8 mouse cellular contexts compared by ENCODE assay signal in the genomic region with DNA sequence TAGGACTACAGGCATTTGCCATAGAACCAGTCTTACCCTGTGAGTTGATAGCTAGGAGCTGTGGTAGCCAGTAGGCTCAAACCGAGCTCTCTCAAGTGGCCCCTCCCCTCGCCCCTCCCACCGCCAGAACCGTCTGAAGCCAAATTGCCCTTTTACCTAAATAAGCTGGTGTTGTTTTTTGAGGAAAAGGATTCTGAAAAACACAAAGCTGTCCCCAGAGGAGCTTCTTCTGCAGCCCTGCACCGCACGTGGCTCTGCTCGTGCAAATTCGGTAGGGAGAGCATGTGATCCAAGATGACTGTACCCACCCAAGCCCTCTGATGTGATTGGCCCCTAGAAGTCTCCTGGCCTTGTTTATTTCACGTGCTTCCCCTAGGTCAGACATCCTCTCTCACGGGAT. TPM values are rescaled to one million over a fixed set of nuclear protein-coding genes. Genes with fewer than 3 reads are reported as not detected.
DNase-seq lines count a peak whose midpoint lies in the region; ATAC-seq and TF ChIP-seq lines count a peak whose summit lies in the region.

No protein-coding gene starts in this region.

- TF ChIP-seq CTCF in kidney, postnatal 0 days (IDR thresholded peaks at IDR 0.05; ENCODE audit: low read depth) = no peak

- no peaks in the 10 kb centered on the region for H3K9me3 ChIP-seq in embryonic facial prominence, embryonic 14.5 days (ENCODE audit: control insufficient read depth, low read length)
- no peaks in the 10 kb centered on the region for H3K9me3 ChIP-seq in heart, embryonic 14.5 days (ENCODE audit: control insufficient read depth, low read length)
- no peaks in the 10 kb centered on the region for H3K9me3 ChIP-seq in kidney, postnatal 0 days (replicated peaks; ENCODE audit: low read length)

- peak overlapping the region; percentile 42 for H3K4me3 ChIP-seq in embryonic facial prominence, embryonic 14.5 days (ENCODE audit: low read depth, low read length)
- peak overlapping the region; percentile 35 to 49 for H3K4me3 ChIP-seq in heart, embryonic 14.5 days (ENCODE audit: control insufficient read depth in 1 of 2, insufficient read depth in 1 of 2, low read depth in 1 of 2, low read length in 2 of 2)
- peak overlapping the region; percentile 38; the same call in 1 of the 2 replicates for H3K4me3 ChIP-seq in kidney, postnatal 0 days (replicated peaks; ENCODE audit: low read depth, low read length)
- H3K4me3 ChIP-seq in macrophage (ENCODE audit: inconsistent target) = peak overlapping the region; percentile 77

- under 1% methylated on average over 10 of the region's 10 CpGs for WGBS in embryonic facial prominence, embryonic 14.5 days
- WGBS in heart, embryonic 14.5 days = 0% methylated on average over 10 of the region's 10 CpGs
- 3% methylated on average over 10 of the region's 10 CpGs for WGBS in kidney, postnatal 0 days
- 0% methylated on average over 10 of the region's 10 CpGs for WGBS in macrophage (ENCODE audit: missing documents)

- H3K4me2 ChIP-seq in embryonic facial prominence, embryonic 14.5 days (ENCODE audit: low read depth, low read length) = peak overlapping the region; percentile 72
- peak overlapping the region; percentile 86 for H3K4me2 ChIP-seq in heart, embryonic 14.5 days (ENCODE audit: low read length)
- H3K4me2 ChIP-seq in kidney, postnatal 0 days (ENCODE audit: low read length) = peak overlapping the region; percentile 81

- peaks cover 8% of the 10 kb centered on the region; the same call in 1 of the 2 replicates for H3K27me3 ChIP-seq in embryonic facial prominence, embryonic 14.5 days (replicated peaks; ENCODE audit: control insufficient read depth, insufficient read depth, low read length)
- peaks cover 7% of the 10 kb centered on the region; the same call in 1 of the 2 replicates for H3K27me3 ChIP-seq in heart, embryonic 14.5 days (ENCODE audit: control insufficient read depth, insufficient read depth, low read length)
- H3K27me3 ChIP-seq in kidney, postnatal 0 days (ENCODE audit: insufficient read depth, low read length) = no peaks in the 10 kb centered on the region

- H3K4me1 ChIP-seq in embryonic facial prominence, embryonic 14.5 days (ENCODE audit: control insufficient read depth, insufficient read depth, low read length) = peaks cover 36% of the 10 kb centered on the region
- H3K4me1 ChIP-seq in heart, embryonic 14.5 days (ENCODE audit: control insufficient read depth in 2 of 2, insufficient read depth in 2 of 2, low read length in 2 of 2) = peaks cover 15 to 31% of the 10 kb centered on the region in 2 experiments
- peaks cover 18% of the 10 kb centered on the region; the same call in 1 of the 2 replicates for H3K4me1 ChIP-seq in kidney, postnatal 0 days (replicated peaks; ENCODE audit: insufficient read depth, low read length)

- no peaks in the 10 kb centered on the region for H3K36me3 ChIP-seq in embryonic facial prominence, embryonic 14.5 days (ENCODE audit: control insufficient read depth, insufficient read depth, low read length)
- H3K36me3 ChIP-seq in heart, embryonic 14.5 days (ENCODE audit: control insufficient read depth, insufficient read depth, low read length) = no peaks in the 10 kb centered on the region
- no peaks in the 10 kb centered on the region for H3K36me3 ChIP-seq in kidney, postnatal 0 days (ENCODE audit: insufficient read depth, low read length)
- no peaks in the 10 kb centered on the region for H3K36me3 ChIP-seq in macrophage (ENCODE audit: inconsistent target)

- DNase-seq in ZHBTc4 (ENCODE audit: low read depth, low spot score) = peak; percentile 84
- peak; percentile 61 for DNase-seq in embryonic facial prominence, embryonic 14.5 days (ENCODE audit: low spot score)
- peak; percentile 67 for DNase-seq in kidney, postnatal 0 days (ENCODE audit: low spot score)
- peak; percentile 69 to 85 for DNase-seq in spleen, postnatal 10 days (ENCODE audit: low spot score in 2 of 2)
- no peak for DNase-seq in right cerebral cortex, adult 18-20 months

- H3K27ac ChIP-seq in embryonic facial prominence, embryonic 14.5 days (replicated peaks; ENCODE audit: low read depth, low read length) = no peak overlapping the region
- no peak overlapping the region for H3K27ac ChIP-seq in heart, embryonic 14.5 days (replicated peaks in 1 of 2; ENCODE audit: control insufficient read depth in 1 of 2, insufficient read depth in 1 of 2, low read depth in 2 of 2, low read length in 2 of 2)
- H3K27ac ChIP-seq in kidney, postnatal 0 days = peak overlapping the region; percentile 93; the same call in 1 of the 2 replicates
- peak overlapping the region; percentile 85 for H3K27ac ChIP-seq in macrophage

- peak; percentile 57 for ATAC-seq in CD4-positive, CD25-positive, alpha-beta regulatory T cell, adult 4 months
- no peak; the same call in 1 of the 2 replicates for ATAC-seq in embryonic facial prominence, embryonic 14.5 days (ENCODE audit: low read depth)
- ATAC-seq in heart, embryonic 14.5 days (ENCODE audit: insufficient number of reproducible peaks, insufficient read depth, low FRiP score, low read depth) = peak; percentile 10; the same call in 1 of the 2 replicates
- peak; percentile 55 for ATAC-seq in kidney, postnatal 0 days (replicated peaks; ENCODE audit: low FRiP score, low read depth)

- H3K9ac ChIP-seq in embryonic facial prominence, embryonic 14.5 days (ENCODE audit: low read depth, low read length) = peak overlapping the region; percentile 44
- peak overlapping the region; percentile 26; the same call in 1 of the 2 replicates for H3K9ac ChIP-seq in heart, embryonic 14.5 days (ENCODE audit: low read length)
- H3K9ac ChIP-seq in kidney, postnatal 0 days (ENCODE audit: low read depth, low read length) = peak overlapping the region; percentile 20; the same call in 1 of the 2 replicates

- H3K79me2 ChIP-seq in macrophage (ENCODE audit: inconsistent target) = no peaks in the 10 kb centered on the region

RNA-seq across cellular contexts. Expression of a gene that starts 1.9 kb away (rescaled TPM):
- 10 to 100 TPM; 47.5 to 54.8 TPM for polyA plus RNA-seq in CD4-positive, CD25-positive, alpha-beta regulatory T cell, adult 4 months (2017; shearing (Covaris generic))
- 9.7 and 12.9 TPM in 2 replicates for polyA plus RNA-seq in embryonic facial prominence, embryonic 14.5 days (2014; fragmentation: Nextera tagmentation; extraction: Ambion mirVana)
- polyA plus RNA-seq in heart, embryonic 14.5 days (2014; fragmentation: Nextera tagmentation; extraction: Ambion mirVana) = 12.6 and 13.5 TPM in 2 replicates
- polyA plus RNA-seq in kidney, postnatal 0 days (2015; fragmentation: Nextera tagmentation; extraction: Ambion mirVana) = 125 and 129 TPM in 2 replicates
- total RNA-seq in macrophage (2018; cell fraction: chromatin; rRNA removed) = 10 to 100 TPM; 12.9 to 63.7 (median 26.1) TPM
- total RNA-seq in macrophage (2018; cell fraction: cytosol; rRNA removed) = 10 to 100 TPM in 8 of 26 experiments, 1 to 10 TPM in 18; 3.9 to 14.5 (median 8.0) TPM
- 10 to 100 TPM; 18.2 to 64.6 (median 29.2) TPM for total RNA-seq in macrophage (2018; cell fraction: nucleus; rRNA removed)
- polyA plus RNA-seq in macrophage (2018) = 6.2 to 19.7 TPM (median 10.8 TPM) in 3 replicates

RNA-seq across cellular contexts. Expression of a gene that starts 13.0 kb away (rescaled TPM):
- polyA plus RNA-seq in CD4-positive, CD25-positive, alpha-beta regulatory T cell, adult 4 months (2017; shearing (Covaris generic)) = not detected
- not detected in 2 replicates for polyA plus RNA-seq in embryonic facial prominence, embryonic 14.5 days (2014; fragmentation: Nextera tagmentation; extraction: Ambion mirVana)
- not detected in 2 replicates for polyA plus RNA-seq in heart, embryonic 14.5 days (2014; fragmentation: Nextera tagmentation; extraction: Ambion mirVana)
- polyA plus RNA-seq in kidney, postnatal 0 days (2015; fragmentation: Nextera tagmentation; extraction: Ambion mirVana) = not detected in 2 replicates
- 1 to 10 TPM in 3 of 26 experiments, not detected in 23; 1.1 to 2.5 (median 1.7) TPM for total RNA-seq in macrophage (2018; cell fraction: chromatin; rRNA removed)
- total RNA-seq in macrophage (2018; cell fraction: cytosol; rRNA removed) = 1 to 10 TPM in 6 of 26 experiments, under 1 TPM in 8, not detected in 12; 0.17 to 2.2 (median 0.84) TPM
- total RNA-seq in macrophage (2018; cell fraction: nucleus; rRNA removed) = 1 to 10 TPM in 9 of 26 experiments, under 1 TPM in 4, not detected in 13; 0.60 to 3.2 (median 1.4) TPM
- not detected in 3 replicates for polyA plus RNA-seq in macrophage (2018)

RNA-seq across cellular contexts. Expression of a gene that starts 24.7 kb away (rescaled TPM):
- 100 to 1,000 TPM; 486 to 555 TPM for polyA plus RNA-seq in CD4-positive, CD25-positive, alpha-beta regulatory T cell, adult 4 months (2017; shearing (Covaris generic))
- 1,291 and 1,408 TPM in 2 replicates for polyA plus RNA-seq in embryonic facial prominence, embryonic 14.5 days (2014; fragmentation: Nextera tagmentation; extraction: Ambion mirVana)
- polyA plus RNA-seq in heart, embryonic 14.5 days (2014; fragmentation: Nextera tagmentation; extraction: Ambion mirVana) = 2,486 and 2,703 TPM in 2 replicates
- polyA plus RNA-seq in kidney, postnatal 0 days (2015; fragmentation: Nextera tagmentation; extraction: Ambion mirVana) = 1,473 and 1,501 TPM in 2 replicates
- total RNA-seq in macrophage (2018; cell fraction: chromatin; rRNA removed) = 10 to 100 TPM in 7 of 26 experiments, 1 to 10 TPM in 16, not detected in 3; 3.2 to 74.7 (median 7.6) TPM
- total RNA-seq in macrophage (2018; cell fraction: cytosol; rRNA removed) = 100 to 1,000 TPM; 268 to 464 (median 337) TPM
- total RNA-seq in macrophage (2018; cell fraction: nucleus; rRNA removed) = 10 to 100 TPM; 23.0 to 64.2 (median 37.3) TPM
- polyA plus RNA-seq in macrophage (2018) = 121 to 436 TPM (median 382 TPM) in 3 replicates

RNA-seq across cellular contexts. Expression of a gene that starts 36.9 kb away (rescaled TPM):
- 1 to 10 TPM in 1 of 2 experiments, not detected in 1; 1.3 TPM for polyA plus RNA-seq in CD4-positive, CD25-positive, alpha-beta regulatory T cell, adult 4 months (2017; shearing (Covaris generic))
- 16.0 and 18.4 TPM in 2 replicates for polyA plus RNA-seq in embryonic facial prominence, embryonic 14.5 days (2014; fragmentation: Nextera tagmentation; extraction: Ambion mirVana)
- 8.6 and 13.5 TPM in 2 replicates for polyA plus RNA-seq in heart, embryonic 14.5 days (2014; fragmentation: Nextera tagmentation; extraction: Ambion mirVana)
- polyA plus RNA-seq in kidney, postnatal 0 days (2015; fragmentation: Nextera tagmentation; extraction: Ambion mirVana) = 33.2 and 34.4 TPM in 2 replicates
- total RNA-seq in macrophage (2018; cell fraction: chromatin; rRNA removed) = 1 to 10 TPM in 6 of 26 experiments, under 1 TPM in 5, not detected in 15; 0.58 to 5.4 (median 1.6) TPM
- 1 to 10 TPM in 19 of 26 experiments, under 1 TPM in 7; 0.65 to 5.7 (median 2.0) TPM for total RNA-seq in macrophage (2018; cell fraction: cytosol; rRNA removed)
- total RNA-seq in macrophage (2018; cell fraction: nucleus; rRNA removed) = 1 to 10 TPM in 12 of 26 experiments, under 1 TPM in 2, not detected in 12; 0.76 to 5.9 (median 2.6) TPM
- 0.27 to 1.5 TPM (median 0.67 TPM) in 3 replicates for polyA plus RNA-seq in macrophage (2018)

RNA-seq across cellular contexts. Expression of a gene that starts 54.1 kb away (rescaled TPM):
- polyA plus RNA-seq in CD4-positive, CD25-positive, alpha-beta regulatory T cell, adult 4 months (2017; shearing (Covaris generic)) = 10 to 100 TPM in 1 of 2 experiments, 1 to 10 TPM in 1; 6.4 to 16.8 TPM
- polyA plus RNA-seq in embryonic facial prominence, embryonic 14.5 days (2014; fragmentation: Nextera tagmentation; extraction: Ambion mirVana) = 19.9 and 22.5 TPM in 2 replicates
- polyA plus RNA-seq in heart, embryonic 14.5 days (2014; fragmentation: Nextera tagmentation; extraction: Ambion mirVana) = 3.2 and 5.0 TPM in 2 replicates
- polyA plus RNA-seq in kidney, postnatal 0 days (2015; fragmentation: Nextera tagmentation; extraction: Ambion mirVana) = 76.5 and 78.3 TPM in 2 replicates
- 1 to 10 TPM in 17 of 26 experiments, under 1 TPM in 1, not detected in 8; 0.44 to 6.1 (median 2.5) TPM for total RNA-seq in macrophage (2018; cell fraction: chromatin; rRNA removed)
- total RNA-seq in macrophage (2018; cell fraction: cytosol; rRNA removed) = 1 to 10 TPM; 2.5 to 6.9 (median 3.8) TPM
- 1 to 10 TPM in 25 of 26 experiments, under 1 TPM in 1; 0.81 to 5.7 (median 3.0) TPM for total RNA-seq in macrophage (2018; cell fraction: nucleus; rRNA removed)
- 2.9 to 4.2 TPM (median 4.1 TPM) in 3 replicates for polyA plus RNA-seq in macrophage (2018)

Comparison
In these comparisons a context has a peak if more than half of its experiments do, and no peak if none do; other contexts are left out.
1. H3K27ac ChIP-seq: peak in kidney, postnatal 0 days (single experiment) and macrophage (single experiment); none in embryonic facial prominence, embryonic 14.5 days (single experiment) and heart, embryonic 14.5 days (0 of 2).
2. Peak in every context shown above with its lines, with median percentiles within 50 percentile points of each other: H3K4me2 ChIP-seq, H3K4me3 ChIP-seq and H3K9ac ChIP-seq.